Mouse (Mus musculus) midbrain, embryonic 15.5 days (tissue): ENCODE results near the gene Cth. TPM values are rescaled to one million over a fixed set of nuclear protein-coding genes. Genes with fewer than 3 reads are reported as not detected.

Experiments
- ATAC-seq: fragments of 200-750 bp; cut with Nextera tagmentation; replicated peaks from 2 replicates; pipeline ENCODE4 v1.8.0; 2017; ENCODE audit warnings: moderate TSS enrichment
- H3K27ac ChIP-seq: fragments of 300-500 bp; sonication (generic); 2 replicates; pipeline ENCODE4 v1.5.1; 2015; ENCODE audit warnings: mild to moderate bottlenecking, inconsistent platforms
- H3K27me3 ChIP-seq: fragments of 300-500 bp; sonication (generic); replicated peaks from 2 replicates; pipeline ENCODE4 v1.6.1; 2015; ENCODE audit warnings: inconsistent platforms
- H3K36me3 ChIP-seq: fragments of 300-500 bp; sonication (generic); replicated peaks from 2 replicates; pipeline ENCODE4 v1.6.1; 2015; ENCODE audit warnings: inconsistent platforms
- H3K4me1 ChIP-seq: fragments of 300-500 bp; sonication (generic); 2 replicates; pipeline ENCODE4 v1.6.1; 2015; ENCODE audit warnings: inconsistent platforms
- H3K4me2 ChIP-seq: fragments of 300-500 bp; sonication (generic); 2 replicates; pipeline ENCODE4 v1.6.1; 2015; ENCODE audit warnings: inconsistent platforms, mild to moderate bottlenecking, moderate library complexity
- H3K4me3 ChIP-seq: fragments of 300-500 bp; sonication (generic); 2 replicates; pipeline ENCODE4 v1.5.1; 2015; ENCODE audit warnings: mild to moderate bottlenecking, inconsistent platforms
- H3K9ac ChIP-seq: fragments of 300-500 bp; sonication (generic); 2 replicates; pipeline ENCODE4 v1.6.1; 2015; ENCODE audit warnings: mild to moderate bottlenecking, inconsistent platforms
- H3K9me3 ChIP-seq: fragments of 300-500 bp; sonication (generic); 2 replicates; pipeline ENCODE4 v1.6.1; 2016; ENCODE audit warnings: inconsistent platforms
- WGBS: fragments of 180-500 bp; shearing (Covaris S2); methylation state at CpG from one replicate; pipeline ENCODE4 v1.1.7; 2015; ENCODE audit warnings: mixed read lengths; 5-methylcytosine and 5-hydroxymethylcytosine counted together
- polyA plus RNA-seq: library from polyadenylated mRNA; unstranded; fragments of >200 nt; fragmentation: Nextera tagmentation; extraction: Ambion mirVana; gene quantifications from 2 replicates; pipeline ENCODE4 v1.2.1, GENCODE M21; 2015

The Cth gene
- polyA plus RNA-seq, 1 experiment from 2014 or later: 2.3 TPM

DNA sequence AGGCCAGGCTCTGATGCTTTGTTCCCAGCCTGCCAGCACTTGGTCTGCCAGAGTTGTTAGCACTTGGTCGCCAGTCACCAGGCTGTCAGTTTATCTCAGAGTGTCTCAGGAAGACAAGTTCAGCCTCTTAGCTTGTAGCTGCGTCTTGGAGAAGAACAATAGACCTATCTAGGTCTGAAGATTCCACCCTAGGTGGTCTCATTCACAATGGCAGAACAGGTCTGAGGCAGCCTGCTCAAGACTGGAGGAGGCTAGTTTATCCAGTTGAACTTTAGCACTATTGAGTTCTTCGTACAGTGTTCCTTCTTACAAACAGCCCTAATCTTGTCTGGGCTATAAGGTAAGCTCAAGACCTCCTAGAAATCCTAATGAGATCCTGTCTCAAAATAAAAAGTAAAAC lies 7.2 kb upstream of the Cth start:
- H3K9me3 ChIP-seq: no peaks in the 10 kb centered on the region
- no peak overlapping the region for H3K4me3 ChIP-seq
- ATAC-seq: no peak
- no peak overlapping the region for H3K4me2 ChIP-seq
- no peaks in the 10 kb centered on the region for H3K27me3 ChIP-seq
- no peaks in the 10 kb centered on the region for H3K4me1 ChIP-seq
- no peaks in the 10 kb centered on the region for H3K36me3 ChIP-seq
- H3K27ac ChIP-seq: no peak overlapping the region
- H3K9ac ChIP-seq: no peak overlapping the region
- WGBS: 44% methylated on average over 3 of the region's 3 CpGs

DNA sequence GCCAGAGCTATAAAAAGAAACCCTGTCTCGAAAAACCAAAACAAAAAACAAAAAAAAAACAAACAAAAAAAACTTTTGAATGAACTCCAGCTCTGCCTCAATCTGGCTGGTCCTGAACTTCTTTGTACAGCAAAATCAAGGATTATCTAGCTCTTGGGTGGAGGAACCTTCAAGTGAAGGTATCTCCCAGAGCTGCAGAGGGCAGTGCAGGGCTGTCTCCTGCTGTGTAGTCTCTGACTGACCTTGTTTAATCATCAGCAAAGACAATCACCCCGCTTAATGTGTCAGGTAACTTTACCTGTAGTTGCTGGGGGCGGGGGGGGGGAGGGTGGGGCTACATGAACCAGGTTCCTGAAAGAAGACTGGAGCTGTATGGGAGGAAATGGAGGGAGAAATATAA lies 6.7 kb upstream of the Cth start:
- 56% methylated on average over 3 of the region's 3 CpGs for WGBS
- H3K4me2 ChIP-seq: no peak overlapping the region
- ATAC-seq: no peak
- H3K4me1 ChIP-seq: no peaks in the 10 kb centered on the region
- H3K9ac ChIP-seq: no peak overlapping the region
- no peaks in the 10 kb centered on the region for H3K27me3 ChIP-seq
- H3K9me3 ChIP-seq: no peaks in the 10 kb centered on the region
- no peak overlapping the region for H3K27ac ChIP-seq
- no peak overlapping the region for H3K4me3 ChIP-seq
- no peaks in the 10 kb centered on the region for H3K36me3 ChIP-seq

DNA sequence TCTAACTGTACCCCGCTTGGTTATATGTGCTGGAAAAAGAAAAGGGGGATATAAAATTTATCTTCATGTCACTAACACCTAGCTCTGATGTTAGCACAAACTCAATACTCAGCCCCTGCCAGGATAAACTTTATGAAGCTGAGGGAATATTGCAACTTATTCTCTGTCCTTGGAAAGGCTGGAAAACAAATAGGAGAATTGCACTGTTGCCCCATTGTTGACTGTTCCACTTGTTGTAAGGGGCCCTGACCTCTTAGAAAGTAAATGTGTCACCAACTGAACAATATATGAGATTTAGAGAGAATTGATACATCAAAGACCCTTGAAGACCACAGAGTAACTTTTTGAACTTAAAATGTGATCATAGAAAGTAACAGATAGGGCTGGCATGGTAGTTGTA lies 4.5 kb upstream of the Cth start:
- Histone ChIP-seq H3K27ac (no peak overlapping the region), H3K4me1 (peaks cover 6% of the 10 kb centered on the region), H3K9ac (no peak overlapping the region), H3K36me3 (no peaks in the 10 kb centered on the region), H3K4me2 (no peak overlapping the region), H3K4me3 (no peak overlapping the region), H3K27me3 (no peaks in the 10 kb centered on the region), H3K9me3 (no peaks in the 10 kb centered on the region)
- 86% methylated on average over 1 of the region's 1 CpGs for WGBS
- no peak for ATAC-seq

DNA sequence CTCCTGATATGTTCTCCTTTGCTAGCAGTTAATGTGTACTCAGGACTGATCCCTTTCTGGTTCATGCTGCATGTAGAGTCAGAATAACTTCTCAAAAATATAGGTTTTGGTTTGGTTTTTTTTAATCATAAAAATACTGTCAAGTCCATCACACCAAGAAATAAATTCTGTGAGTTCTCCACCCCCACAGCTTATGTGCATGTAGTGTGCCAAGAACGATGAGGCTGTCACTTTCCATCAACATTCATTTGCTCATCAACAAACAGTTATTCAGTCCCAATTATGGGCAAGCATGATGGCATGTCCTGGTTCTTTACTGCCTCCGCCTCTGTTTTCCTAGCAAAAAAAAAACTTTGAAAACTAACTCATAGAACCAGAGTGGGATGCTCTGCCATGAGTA lies 3.9 kb upstream of the Cth start:
- no peaks in the 10 kb centered on the region for H3K36me3 ChIP-seq
- peaks cover 8% of the 10 kb centered on the region for H3K4me1 ChIP-seq
- no peak overlapping the region for H3K9ac ChIP-seq
- H3K4me3 ChIP-seq: no peak overlapping the region
- 81% methylated on average over 2 of the region's 2 CpGs for WGBS
- H3K27ac ChIP-seq: no peak overlapping the region
- no peaks in the 10 kb centered on the region for H3K27me3 ChIP-seq
- no peaks in the 10 kb centered on the region for H3K9me3 ChIP-seq
- H3K4me2 ChIP-seq: no peak overlapping the region
- no peak for ATAC-seq

DNA sequence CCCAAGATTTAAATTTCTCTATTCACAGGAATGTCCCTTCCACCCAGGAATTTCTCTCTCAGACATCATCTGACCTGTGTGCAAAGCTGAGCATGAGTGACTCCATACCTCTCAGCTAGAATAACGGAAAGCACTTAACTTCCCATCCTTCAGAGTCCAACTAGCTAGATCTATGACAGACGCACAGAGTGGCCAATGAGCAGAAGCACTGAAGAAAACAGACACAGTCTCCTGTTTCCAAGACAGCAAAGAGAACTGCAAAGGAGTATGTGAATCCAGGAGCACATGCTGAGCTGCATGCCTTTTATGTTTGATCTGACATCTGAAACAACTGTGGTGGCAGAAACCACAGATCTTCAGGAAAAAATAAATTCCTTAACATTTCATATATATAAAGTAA lies 1.9 kb upstream of the Cth start:
- WGBS: 47% methylated on average over 2 of the region's 2 CpGs
- H3K9ac ChIP-seq: no peak overlapping the region
- H3K27ac ChIP-seq: no peak overlapping the region
- no peaks in the 10 kb centered on the region for H3K9me3 ChIP-seq
- H3K4me1 ChIP-seq: peaks cover 8% of the 10 kb centered on the region
- no peak overlapping the region for H3K4me3 ChIP-seq
- ATAC-seq: no peak
- H3K4me2 ChIP-seq: no peak overlapping the region
- H3K36me3 ChIP-seq: no peaks in the 10 kb centered on the region
- no peaks in the 10 kb centered on the region for H3K27me3 ChIP-seq

DNA sequence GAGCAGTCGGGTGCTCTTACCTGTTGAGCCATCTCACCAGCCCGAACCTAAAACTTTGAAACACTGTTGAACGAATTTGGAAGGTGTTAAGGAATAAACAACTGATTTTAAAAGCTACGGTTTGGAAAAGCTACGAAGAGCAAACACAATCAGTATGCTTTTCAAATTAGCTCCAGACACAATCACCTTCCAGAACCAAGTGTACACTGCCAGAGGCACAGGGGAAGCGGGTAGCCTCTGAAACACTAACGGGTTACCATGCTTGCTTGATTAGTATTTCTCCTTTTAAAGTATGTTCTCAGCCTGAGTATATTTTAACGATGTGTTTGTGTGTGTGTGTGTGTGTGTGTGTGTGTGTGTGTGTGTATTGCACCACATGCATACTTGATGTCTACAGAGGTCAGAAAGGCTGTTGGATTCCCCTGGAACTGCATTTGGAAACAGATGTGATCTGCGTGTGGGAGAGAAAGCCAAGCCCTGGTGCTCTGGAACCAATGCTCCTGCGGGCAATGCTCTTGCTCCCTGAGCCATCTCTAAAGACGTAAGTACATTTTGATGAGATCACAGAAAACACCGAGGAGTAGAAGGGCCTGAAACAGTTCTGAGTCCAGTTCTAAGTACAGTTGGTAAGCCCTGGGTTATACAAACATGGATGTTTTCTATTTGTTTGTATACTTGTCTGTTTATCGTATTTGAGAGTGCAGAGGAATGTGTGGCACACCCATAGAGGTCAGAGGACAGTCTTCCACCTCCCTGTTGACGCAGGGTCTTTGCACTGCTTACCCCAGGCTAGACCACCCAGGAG lies 1.0 kb upstream of the Cth start:
- H3K4me3 ChIP-seq: no peak overlapping the region
- H3K4me1 ChIP-seq: peaks cover 8% of the 10 kb centered on the region
- no peaks in the 10 kb centered on the region for H3K27me3 ChIP-seq
- no peak for ATAC-seq
- H3K9ac ChIP-seq: no peak overlapping the region
- H3K9me3 ChIP-seq: no peaks in the 10 kb centered on the region
- H3K36me3 ChIP-seq: no peaks in the 10 kb centered on the region
- no peak overlapping the region for H3K27ac ChIP-seq
- H3K4me2 ChIP-seq: no peak overlapping the region
- WGBS: 88% methylated on average over 14 of the region's 14 CpGs

DNA sequence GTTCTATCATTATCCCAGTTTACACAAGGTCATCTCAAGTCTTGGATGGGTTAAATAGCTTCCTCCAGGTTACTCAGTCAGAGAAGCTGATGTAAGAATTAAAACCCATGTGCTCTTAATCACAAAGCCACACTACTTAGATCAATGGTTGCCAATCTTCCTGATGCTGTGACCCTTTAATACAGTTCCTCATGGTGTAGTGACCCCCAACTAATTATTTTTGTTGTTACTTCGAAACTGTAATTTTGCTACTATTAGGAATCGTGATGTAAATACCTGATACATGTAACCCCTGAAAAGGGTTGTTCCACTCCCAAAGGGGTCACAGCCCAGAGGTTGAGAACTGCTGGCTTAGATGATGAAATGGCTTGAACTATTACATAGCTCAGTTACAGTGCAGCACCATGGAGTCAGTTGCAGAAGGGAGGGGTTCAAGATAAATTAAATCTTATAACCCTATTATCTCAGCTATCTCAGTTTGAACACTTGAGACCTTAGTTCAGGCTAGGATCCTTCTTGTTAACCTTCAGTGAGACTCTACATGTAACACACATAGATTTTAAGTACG lies 1.5 kb downstream of the Cth start:
- 86% methylated on average over 3 of the region's 3 CpGs for WGBS
- ATAC-seq: no peak
- Histone ChIP-seq H3K27ac (no peak overlapping the region), H3K9me3 (no peaks in the 10 kb centered on the region), H3K36me3 (no peaks in the 10 kb centered on the region), H3K4me3 (no peak overlapping the region), H3K4me1 (peaks cover 8% of the 10 kb centered on the region), H3K9ac (no peak overlapping the region), H3K27me3 (no peaks in the 10 kb centered on the region), H3K4me2 (no peak overlapping the region)

DNA sequence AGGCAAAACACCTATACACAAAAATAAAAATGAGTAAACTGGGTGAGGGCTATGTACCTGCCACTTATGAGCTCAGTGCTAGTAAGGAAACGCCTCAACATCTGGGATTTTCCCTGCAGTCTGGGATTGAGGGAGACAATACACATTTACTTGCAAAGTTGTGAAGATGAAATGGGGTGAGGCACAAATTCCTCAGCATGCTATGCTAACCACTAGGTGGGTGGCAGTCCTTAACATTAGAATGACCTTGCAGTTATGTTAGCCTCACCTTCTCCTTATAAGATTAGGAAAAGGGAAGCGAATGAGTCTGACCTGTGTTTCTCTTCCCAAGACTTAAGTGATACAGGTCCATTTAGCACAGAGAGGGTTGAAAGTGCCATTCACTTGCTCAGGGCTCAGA lies 3.5 kb downstream of the Cth start:
- no peak overlapping the region for H3K4me2 ChIP-seq
- no peak overlapping the region for H3K9ac ChIP-seq
- no peak for ATAC-seq
- no peaks in the 10 kb centered on the region for H3K27me3 ChIP-seq
- no peaks in the 10 kb centered on the region for H3K36me3 ChIP-seq
- H3K27ac ChIP-seq: no peak overlapping the region
- 88% methylated on average over 2 of the region's 2 CpGs for WGBS
- H3K4me1 ChIP-seq: peaks cover 8% of the 10 kb centered on the region
- no peaks in the 10 kb centered on the region for H3K9me3 ChIP-seq
- H3K4me3 ChIP-seq: no peak overlapping the region

DNA sequence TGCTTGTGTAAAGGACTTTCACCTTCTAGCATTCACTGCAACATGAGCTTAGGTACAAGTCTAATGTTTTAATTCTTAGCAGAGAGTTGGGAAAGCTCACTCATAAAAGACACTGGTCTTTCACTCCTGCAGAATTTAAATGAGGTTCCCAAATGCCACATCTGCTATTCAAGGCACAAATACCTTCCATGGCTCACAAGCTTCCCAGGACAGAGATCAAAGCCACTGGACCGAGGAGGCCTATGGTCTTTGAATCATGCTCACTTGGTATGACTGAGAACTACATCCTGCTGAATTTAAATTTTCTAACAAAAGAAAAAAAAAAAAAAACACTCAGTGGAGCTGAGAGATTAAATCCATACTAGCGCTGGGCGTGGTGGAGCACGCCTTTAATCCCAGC lies 8.5 kb downstream of the Cth start:
- no peaks in the 10 kb centered on the region for H3K4me1 ChIP-seq
- ATAC-seq: no peak
- H3K4me3 ChIP-seq: no peak overlapping the region
- no peaks in the 10 kb centered on the region for H3K27me3 ChIP-seq
- no peak overlapping the region for H3K4me2 ChIP-seq
- H3K36me3 ChIP-seq: no peaks in the 10 kb centered on the region
- no peaks in the 10 kb centered on the region for H3K9me3 ChIP-seq
- 48% methylated on average over 4 of the region's 4 CpGs for WGBS
- H3K27ac ChIP-seq: no peak overlapping the region
- no peak overlapping the region for H3K9ac ChIP-seq

DNA sequence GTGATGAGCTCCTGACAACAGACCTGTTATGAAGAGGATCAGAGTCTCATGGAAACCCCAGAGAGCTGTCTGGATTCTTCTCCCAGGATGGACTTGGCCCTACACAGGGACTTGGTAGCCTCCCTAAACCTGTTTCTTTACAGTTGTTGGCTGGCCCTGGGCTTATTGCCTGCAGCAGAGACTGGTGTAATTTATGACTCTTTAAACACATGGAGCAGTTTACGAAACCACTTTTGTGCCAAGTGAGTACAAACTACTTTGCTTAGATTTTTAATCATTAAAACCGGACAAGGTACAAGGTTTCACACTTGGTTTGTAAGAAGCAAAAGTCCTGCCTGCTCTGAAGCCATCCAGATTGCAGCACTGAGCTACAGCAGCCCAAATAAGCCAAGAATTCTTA lies 12.7 kb downstream of the Cth start:
- H3K4me3 ChIP-seq: no peak overlapping the region
- no peak overlapping the region for H3K4me2 ChIP-seq
- no peaks in the 10 kb centered on the region for H3K27me3 ChIP-seq
- 91% methylated on average over 2 of the region's 2 CpGs for WGBS
- H3K27ac ChIP-seq: no peak overlapping the region
- no peaks in the 10 kb centered on the region for H3K4me1 ChIP-seq
- H3K36me3 ChIP-seq: no peaks in the 10 kb centered on the region
- H3K9me3 ChIP-seq: no peaks in the 10 kb centered on the region
- no peak for ATAC-seq
- no peak overlapping the region for H3K9ac ChIP-seq

DNA sequence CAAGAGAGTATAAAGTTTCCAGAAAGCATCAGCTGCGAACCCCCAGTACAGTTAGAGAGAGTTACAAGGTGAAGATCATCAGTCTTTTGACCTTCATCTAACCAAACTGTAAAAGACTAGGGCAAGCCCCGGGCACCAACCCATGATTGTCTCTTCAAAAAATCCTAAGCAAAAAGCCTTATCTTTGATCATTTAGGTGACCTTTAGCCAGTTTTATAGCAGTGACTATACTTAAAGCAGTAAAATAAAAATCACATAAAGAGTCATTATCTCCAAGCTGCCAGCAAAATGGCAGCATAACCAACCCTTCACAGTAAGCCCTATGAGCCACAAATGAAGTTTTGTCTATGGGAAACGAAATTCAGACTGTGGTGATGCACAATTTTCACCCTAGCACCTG lies 14.6 kb downstream of the Cth start:
- Histone ChIP-seq H3K4me2 (no peak overlapping the region), H3K9me3 (no peaks in the 10 kb centered on the region), H3K9ac (no peak overlapping the region), H3K36me3 (no peaks in the 10 kb centered on the region), H3K27me3 (no peaks in the 10 kb centered on the region), H3K4me1 (no peaks in the 10 kb centered on the region), H3K4me3 (no peak overlapping the region), H3K27ac (no peak overlapping the region)
- WGBS: 80% methylated on average over 3 of the region's 3 CpGs
- no peak for ATAC-seq

DNA sequence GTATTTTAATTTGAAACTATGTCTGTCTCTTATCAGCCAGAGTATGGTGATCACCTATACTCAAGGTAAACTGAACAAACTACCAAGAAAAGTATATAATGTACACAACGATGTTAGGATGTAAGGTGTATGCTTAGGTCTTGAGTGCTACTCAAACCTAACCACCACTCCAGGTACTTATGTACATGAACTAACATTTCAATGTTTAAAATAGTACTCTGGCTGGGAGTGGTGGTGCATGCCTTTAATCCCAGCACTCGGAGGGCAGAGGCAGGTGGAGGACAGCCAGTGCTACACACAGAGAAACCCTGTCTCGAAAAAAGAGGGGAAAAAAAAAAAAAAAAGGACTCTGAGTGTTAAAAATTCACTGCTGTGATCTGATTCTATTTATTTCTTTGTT lies 16.7 kb downstream of the Cth start:
- Histone ChIP-seq H3K36me3 (no peaks in the 10 kb centered on the region), H3K4me1 (no peaks in the 10 kb centered on the region), H3K4me2 (no peak overlapping the region), H3K27ac (no peak overlapping the region), H3K27me3 (no peaks in the 10 kb centered on the region), H3K4me3 (no peak overlapping the region), H3K9me3 (no peaks in the 10 kb centered on the region), H3K9ac (no peak overlapping the region)
- WGBS: 77% methylated on average over 3 of the region's 3 CpGs
- no peak for ATAC-seq

DNA sequence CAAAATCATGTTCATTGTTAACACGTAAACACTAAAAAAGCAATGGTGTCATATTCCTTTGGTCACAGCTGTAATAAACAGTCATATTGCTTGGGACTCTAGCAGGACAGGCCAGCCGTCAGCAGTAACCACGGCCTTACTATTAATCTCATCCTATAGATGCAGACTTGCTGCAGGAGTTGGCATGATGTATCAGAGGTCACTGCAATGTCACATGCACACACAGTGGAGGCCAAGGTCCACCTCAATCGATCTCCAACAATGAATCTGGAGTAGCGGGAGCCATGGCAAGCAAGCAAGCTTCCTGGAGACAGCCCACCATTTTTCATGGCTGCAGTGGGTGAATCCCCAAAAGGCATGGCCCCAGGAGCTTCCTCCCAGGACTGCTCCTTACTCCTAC lies 23.2 kb downstream of the Cth start:
- no peak for ATAC-seq
- no peak overlapping the region for H3K4me3 ChIP-seq
- H3K9me3 ChIP-seq: no peaks in the 10 kb centered on the region
- H3K36me3 ChIP-seq: no peaks in the 10 kb centered on the region
- no peaks in the 10 kb centered on the region for H3K27me3 ChIP-seq
- H3K4me2 ChIP-seq: no peak overlapping the region
- 94% methylated on average over 5 of the region's 5 CpGs for WGBS
- no peaks in the 10 kb centered on the region for H3K4me1 ChIP-seq
- no peak overlapping the region for H3K9ac ChIP-seq
- H3K27ac ChIP-seq: no peak overlapping the region
